Mouse (Mus musculus) lung, embryonic 15.5 days (tissue): Measurements from ENCODE around the gene Lrmda. TPM values are rescaled to one million over a fixed set of nuclear protein-coding genes. Genes with fewer than 3 reads are reported as not detected.

Experiments
- ATAC-seq: fragments of 200-750 bp; cut with Nextera tagmentation; 2 replicates; pipeline ENCODE4 v1.8.0; 2017; ENCODE audit warnings: moderate number of reproducible peaks, borderline replicate concordance; ENCODE audit not compliant: low FRiP score, low TSS enrichment; ENCODE audit errors: extremely low read depth
- H3K27ac ChIP-seq: fragments of 300-500 bp; sonication (generic); 2 replicates; pipeline ENCODE4 v1.5.1; 2015; ENCODE audit warnings: moderate library complexity, mild to moderate bottlenecking, inconsistent platforms
- H3K27me3 ChIP-seq: fragments of 300-500 bp; sonication (generic); 2 replicates; pipeline ENCODE4 v1.6.1; 2015; ENCODE audit warnings: inconsistent platforms
- H3K36me3 ChIP-seq: fragments of 300-500 bp; sonication (generic); 2 replicates; pipeline ENCODE4 v1.6.1; 2015; ENCODE audit warnings: inconsistent platforms
- H3K4me1 ChIP-seq: fragments of 300-500 bp; sonication (generic); 2 replicates; pipeline ENCODE4 v1.6.1; 2015; ENCODE audit warnings: inconsistent platforms
- H3K4me2 ChIP-seq: fragments of 300-500 bp; sonication (generic); 2 replicates; pipeline ENCODE4 v1.6.1; 2015; ENCODE audit warnings: inconsistent platforms, mild to moderate bottlenecking, moderate library complexity
- H3K4me3 ChIP-seq: fragments of 300-500 bp; sonication (generic); 2 replicates; pipeline ENCODE4 v1.5.1; 2015; ENCODE audit warnings: mild to moderate bottlenecking, inconsistent platforms
- H3K9ac ChIP-seq: fragments of 300-500 bp; sonication (generic); 2 replicates; pipeline ENCODE4 v1.6.1; 2015; ENCODE audit warnings: inconsistent platforms
- H3K9me3 ChIP-seq: fragments of 300-500 bp; sonication (generic); 2 replicates; pipeline ENCODE4 v1.6.1; 2016; ENCODE audit warnings: inconsistent platforms
- WGBS: fragments of 180-500 bp; shearing (Covaris S2); methylation state at CpG from one replicate; pipeline ENCODE4 v1.1.7; 2015; 5-methylcytosine and 5-hydroxymethylcytosine counted together
- microRNA-seq: library from miRNA; unstranded; fragments of <30 nt; microRNA quantifications from one replicate; pipeline ENCODE4, GENCODE M21; 2016
- polyA plus RNA-seq: library from polyadenylated mRNA; unstranded; fragments of >200 nt; fragmentation: Nextera tagmentation; extraction: Ambion mirVana; gene quantifications from 2 replicates; pipeline ENCODE4 v1.2.1, GENCODE M21; 2015

The Lrmda gene
- polyA plus RNA-seq, 1 experiment from 2014 or later = 0.39 TPM

GRCm38 (mm10) chr14:23084797-23085196, 1065.3 kb downstream of the Lrmda start:
- peak; percentile 46; the same call in 1 of the 2 replicates for ATAC-seq
- Histone ChIP-seq H3K9ac (no peak overlapping the region), H3K4me1 (peaks cover 9% of the 10 kb centered on the region), H3K9me3 (no peaks in the 10 kb centered on the region), H3K27ac (no peak overlapping the region), H3K4me3 (no peak overlapping the region), H3K36me3 (no peaks in the 10 kb centered on the region), H3K4me2 (no peak overlapping the region), H3K27me3 (no peaks in the 10 kb centered on the region)
- 39% methylated on average over 1 of the region's 1 CpGs for WGBS

GRCm38 (mm10) chr14:23093306-23093705, 1073.8 kb downstream of the Lrmda start:
- no peaks in the 10 kb centered on the region for H3K4me1 ChIP-seq
- 82% methylated on average over 4 of the region's 4 CpGs for WGBS
- no peak for ATAC-seq
- H3K9ac ChIP-seq = no peak overlapping the region
- H3K4me3 ChIP-seq = no peak overlapping the region
- H3K36me3 ChIP-seq = no peaks in the 10 kb centered on the region
- H3K9me3 ChIP-seq = no peaks in the 10 kb centered on the region
- no peak overlapping the region for H3K27ac ChIP-seq
- H3K27me3 ChIP-seq = no peaks in the 10 kb centered on the region
- no peak overlapping the region for H3K4me2 ChIP-seq

GRCm38 (mm10) chr14:23094546-23095157, 1075.1 kb downstream of the Lrmda start:
- Histone ChIP-seq H3K27me3 (no peaks in the 10 kb centered on the region), H3K4me2 (no peak overlapping the region), H3K36me3 (no peaks in the 10 kb centered on the region), H3K27ac (no peak overlapping the region), H3K4me3 (no peak overlapping the region), H3K9ac (no peak overlapping the region), H3K9me3 (no peaks in the 10 kb centered on the region), H3K4me1 (no peaks in the 10 kb centered on the region)
- 48% methylated on average over 5 of the region's 5 CpGs for WGBS
- no peak for ATAC-seq

- no peak overlapping the region for H3K4me2 ChIP-seq
- H3K4me1 ChIP-seq = no peaks in the 10 kb centered on the region
- H3K9me3 ChIP-seq = no peaks in the 10 kb centered on the region
- H3K9ac ChIP-seq = no peak overlapping the region
- no peak for ATAC-seq
- no peaks in the 10 kb centered on the region for H3K27me3 ChIP-seq
- WGBS = 62% methylated on average over 10 of the region's 10 CpGs
- no peaks in the 10 kb centered on the region for H3K36me3 ChIP-seq
- H3K4me3 ChIP-seq = no peak overlapping the region
- H3K27ac ChIP-seq = no peak overlapping the region
These were observed 1075.9 kb downstream of the Lrmda start for GRCm38 (mm10) chr14:23095158-23096016.

- H3K4me2 ChIP-seq = no peak overlapping the region
- H3K9ac ChIP-seq = no peak overlapping the region
- no peaks in the 10 kb centered on the region for H3K36me3 ChIP-seq
- H3K9me3 ChIP-seq = no peaks in the 10 kb centered on the region
- WGBS = 71% methylated on average over 3 of the region's 3 CpGs
- ATAC-seq = no peak
- no peak overlapping the region for H3K4me3 ChIP-seq
- H3K27ac ChIP-seq = no peak overlapping the region
- H3K27me3 ChIP-seq = no peaks in the 10 kb centered on the region
- no peaks in the 10 kb centered on the region for H3K4me1 ChIP-seq
These were observed 1076.5 kb downstream of the Lrmda start for GRCm38 (mm10) chr14:23096017-23096336.

GRCm38 (mm10) chr14:23096405-23096804, 1076.9 kb downstream of the Lrmda start:
- WGBS = 63% methylated on average over 4 of the region's 4 CpGs
- no peak overlapping the region for H3K4me2 ChIP-seq
- no peak overlapping the region for H3K4me3 ChIP-seq
- H3K36me3 ChIP-seq = no peaks in the 10 kb centered on the region
- H3K27me3 ChIP-seq = no peaks in the 10 kb centered on the region
- H3K9me3 ChIP-seq = no peaks in the 10 kb centered on the region
- H3K4me1 ChIP-seq = no peaks in the 10 kb centered on the region
- no peak overlapping the region for H3K9ac ChIP-seq
- no peak for ATAC-seq
- H3K27ac ChIP-seq = no peak overlapping the region

Small RNAs within 50 kb of the gene (microRNA-seq; reads per million reads assigned to microRNA genes)
- gene Gm27532 = not detected

Other genes with a start within 250 kb of the Lrmda start
- 280 and 281 TPM in 2 replicates for gene Vdac2, start 194.5 kb upstream of the Lrmda start, polyA plus RNA-seq
- gene Comtd1, start 170.7 kb upstream of the Lrmda start, polyA plus RNA-seq = 15.0 and 16.9 TPM in 2 replicates
- gene Zfp503, start 30.1 kb upstream of the Lrmda start, polyA plus RNA-seq = 26.8 and 28.2 TPM in 2 replicates